Mouse (Mus musculus) right cerebral cortex, postnatal 14 days (tissue): Measurements from ENCODE around the gene Olfr1076.
"Not testable (repeated sequence)": the region's sequence is repeated elsewhere in the genome, so short reads cannot be mapped to it uniquely, and the experiment has no call there.

Source experiments
- DNase-seq: peaks from one replicate; pipeline ENCODE4 v3.0.0; 2022

Olfr1076 gene

DNA sequence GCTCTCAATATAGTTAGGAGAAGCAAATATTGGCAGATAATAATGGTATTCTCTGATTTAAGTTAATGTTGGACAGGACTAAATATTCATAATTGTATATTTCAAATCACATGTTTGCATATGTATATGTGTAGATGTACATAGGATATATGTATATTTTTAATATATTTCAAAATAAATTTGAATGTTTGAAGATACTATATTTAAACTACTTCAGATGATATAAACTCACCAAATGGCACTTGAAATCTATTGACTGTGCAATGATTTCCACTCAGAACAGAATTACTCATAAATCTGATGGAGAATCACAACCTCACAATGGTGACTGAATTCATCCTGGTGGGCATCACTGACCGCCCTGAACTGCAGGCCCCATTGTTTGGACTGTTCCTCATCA, at the start of gene Olfr1076:
Olfr1076 (plus strand) TSS at position 301 of the 400 bp plus-strand sequence.
- DNase-seq: no peak

DNA sequence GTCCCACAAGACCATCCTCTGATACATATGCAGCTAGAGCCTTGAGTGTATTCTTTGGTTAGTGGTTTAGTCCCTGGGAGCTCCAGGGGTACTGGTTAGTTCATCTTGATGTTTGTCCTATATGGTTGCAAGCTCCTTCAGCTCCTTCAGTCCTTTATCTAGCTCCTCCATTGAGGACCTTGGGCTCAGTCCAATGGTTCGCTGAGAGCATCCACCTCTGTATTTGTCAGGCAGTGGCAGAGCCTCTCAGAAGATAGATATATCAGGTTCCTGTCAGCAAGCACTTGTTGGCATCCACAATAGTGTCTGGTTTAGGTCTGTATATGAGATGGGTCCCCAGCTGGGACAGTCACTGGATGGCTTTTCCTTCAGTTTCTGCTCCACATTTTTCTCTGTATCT, 47.8 kb upstream of the Olfr1076 start:
- DNase-seq: no peak

DNA sequence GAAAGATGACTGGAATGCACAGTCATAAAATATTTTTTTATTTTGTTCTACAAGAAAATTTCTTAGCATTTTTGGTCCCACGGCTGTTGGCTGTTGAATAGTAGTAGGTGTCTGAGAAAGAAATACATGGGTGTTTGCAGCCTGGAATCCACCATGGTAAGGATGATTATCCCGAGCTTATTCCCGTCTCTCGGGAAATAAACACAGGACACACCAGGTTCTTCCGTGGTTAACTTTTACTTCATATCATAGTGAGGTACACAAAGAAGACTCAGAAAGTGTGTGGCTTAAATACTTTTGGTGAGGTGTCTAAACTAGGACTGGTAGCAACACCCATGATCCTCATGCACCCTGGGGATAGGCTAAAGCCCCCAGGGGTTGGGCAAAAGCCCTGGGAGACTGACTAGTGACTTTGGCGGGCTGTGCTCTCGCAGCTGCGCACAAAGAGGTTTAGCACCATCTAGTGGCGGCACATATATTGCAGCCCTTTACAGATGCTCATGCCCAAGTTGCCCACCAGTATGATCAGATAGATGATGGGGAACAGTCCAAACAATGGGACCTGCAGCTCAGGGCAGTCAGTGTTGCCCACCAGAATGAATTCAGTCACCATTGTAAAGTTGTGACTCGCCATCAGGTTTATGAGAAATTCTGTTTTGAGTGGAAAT, 43.7 kb upstream of the Olfr1076 start:
- DNase-seq: peak; percentile 58

DNA sequence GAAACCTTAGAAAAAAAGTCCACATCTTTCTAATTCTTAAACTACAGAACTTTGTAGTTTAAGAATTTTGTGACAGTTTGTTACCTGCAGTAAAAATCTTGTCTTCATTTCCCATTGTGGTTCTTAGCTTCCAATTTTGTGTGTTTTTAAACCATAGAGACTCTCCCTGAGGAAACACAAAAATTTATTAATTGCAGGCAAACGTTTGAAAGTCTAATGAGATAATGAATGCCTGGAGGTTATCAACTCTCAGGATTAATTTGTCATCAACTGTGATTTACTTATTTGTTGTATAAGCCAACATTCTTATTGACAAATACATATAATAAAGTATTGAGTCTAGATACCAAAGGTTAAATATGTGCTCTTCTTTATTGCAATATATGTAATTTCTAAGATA, 21.0 kb upstream of the Olfr1076 start, which contains the start of gene Olfr228:
Olfr228 (minus strand) TSS at position 101 of the 400 bp plus-strand sequence.
- no peak for DNase-seq

GRCm38 (mm10) chr2:86530991-86531390, 22.7 kb downstream of the Olfr1076 start:
- DNase-seq: peak; percentile 4

GRCm38 (mm10) chr2:86542380-86542779, 34.1 kb downstream of the Olfr1076 start, which contains the start of gene Olfr1079:
Gene Olfr1079, minus strand, starts transcription at chr2:86542480.
- no peak for DNase-seq

DNA sequence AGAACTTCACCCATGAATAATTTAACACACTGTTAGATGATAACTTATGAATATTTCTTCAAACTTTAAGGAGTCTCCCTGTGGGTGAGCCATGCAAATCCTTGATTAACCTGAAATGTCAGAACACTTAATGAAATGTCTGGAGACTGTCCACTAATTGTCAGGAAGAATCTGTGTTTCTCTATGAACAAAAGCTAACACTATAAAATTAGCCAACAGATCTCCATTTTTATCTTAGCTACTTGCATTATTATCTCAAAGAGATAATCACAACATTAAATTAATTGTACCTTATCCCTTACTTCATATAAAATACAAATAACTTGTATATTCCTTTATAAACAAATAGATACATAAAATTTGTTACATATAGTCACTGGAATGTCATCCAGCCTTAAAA, 49.9 kb downstream of the Olfr1076 start, which contains the start of gene Olfr1080:
Olfr1080 (minus strand) TSS at position 101 of the 400 bp plus-strand sequence.
- not testable (repeated sequence) for DNase-seq
